Mouse (Mus musculus) E14TG2a.4 (cell line): ENCODE measurements around the gene Rap1gap2.

ENCODE experiments used
- H3K27me3 ChIP-seq: 2 replicates; pipeline ENCODE4 v1.6.1; 2014; ENCODE audit warnings: low read length, control low read depth; ENCODE audit not compliant: insufficient read depth
- H3K36me3 ChIP-seq: 2 replicates; pipeline ENCODE4 v1.6.1; 2014; ENCODE audit warnings: low read length, control low read depth; ENCODE audit not compliant: insufficient read depth
- H3K4me1 ChIP-seq: replicated peaks from 2 replicates; pipeline ENCODE4 v1.6.1; 2014; ENCODE audit warnings: low read depth, low read length, control low read depth
- H3K4me3 ChIP-seq: replicated peaks from 2 replicates; pipeline ENCODE4 v1.5.1; 2014; ENCODE audit warnings: mild to moderate bottlenecking, low read length
- H3K9me3 ChIP-seq: 2 replicates; pipeline ENCODE4 v1.6.1; 2014; ENCODE audit warnings: low read length, control low read depth
- CTCF ChIP-seq: conservative IDR thresholded peaks from 2 replicates; pipeline ENCODE4 v1.5.1; 2014; ENCODE audit warnings: low read length
- NANOG ChIP-seq: IDR thresholded peaks from 2 replicates; pipeline ENCODE4 v1.6.1; 2014; ENCODE audit warnings: borderline replicate concordance, low read length, mixed read lengths
- POU5F1 ChIP-seq: IDR thresholded peaks from 2 replicates; pipeline ENCODE4 v1.6.1; 2014; ENCODE audit warnings: low read length, borderline replicate concordance

The Rap1gap2 gene

DNA sequence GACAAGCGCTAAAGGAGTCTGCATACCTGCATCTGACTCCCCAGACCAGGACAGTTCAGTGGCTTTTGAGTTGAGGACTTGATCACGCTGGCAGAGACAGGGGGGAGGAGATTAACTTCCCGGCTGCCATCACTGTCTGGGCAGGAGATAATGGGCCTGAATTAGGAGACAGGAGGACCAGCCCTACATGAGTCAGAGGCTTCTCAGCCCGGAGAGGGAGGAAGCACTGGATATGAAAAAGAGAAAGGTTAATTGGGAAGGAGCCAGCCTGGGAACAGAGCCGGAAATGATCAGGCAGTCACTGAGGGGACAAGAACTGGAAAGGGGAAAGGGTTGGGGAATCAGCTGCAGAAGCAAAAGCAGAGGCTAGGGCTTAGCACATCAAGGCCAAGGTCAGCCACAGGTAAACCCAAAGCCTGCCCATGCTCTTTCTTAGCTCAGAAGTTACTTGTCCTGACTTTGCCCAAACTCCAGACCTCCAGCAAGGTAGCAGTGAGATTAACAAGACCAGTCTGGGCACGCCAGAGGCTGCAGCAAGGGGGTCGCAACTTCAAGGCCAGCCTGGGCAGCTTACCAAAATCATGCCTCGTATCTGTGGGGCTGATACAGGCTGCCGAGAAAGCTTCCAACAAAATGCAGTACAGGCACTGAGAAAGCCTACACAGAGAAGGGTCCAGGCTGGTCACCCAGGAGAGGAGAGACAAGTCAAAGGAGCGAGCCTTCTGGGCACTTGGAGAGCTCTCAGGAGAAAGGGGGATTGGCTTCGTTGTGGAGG, 53.1 kb downstream of the Rap1gap2 start:
- H3K36me3 ChIP-seq, result no peaks in the 10 kb centered on the region
- no peak for TF ChIP-seq POU5F1
- no peak for TF ChIP-seq NANOG
- no peak for TF ChIP-seq CTCF
- peaks cover 3% of the 10 kb centered on the region; the same call in 1 of the 2 replicates for H3K27me3 ChIP-seq
- H3K9me3 ChIP-seq, result no peaks in the 10 kb centered on the region
- H3K4me3 ChIP-seq, result no peak overlapping the region
- H3K4me1 ChIP-seq, result peaks cover 63% of the 10 kb centered on the region

DNA sequence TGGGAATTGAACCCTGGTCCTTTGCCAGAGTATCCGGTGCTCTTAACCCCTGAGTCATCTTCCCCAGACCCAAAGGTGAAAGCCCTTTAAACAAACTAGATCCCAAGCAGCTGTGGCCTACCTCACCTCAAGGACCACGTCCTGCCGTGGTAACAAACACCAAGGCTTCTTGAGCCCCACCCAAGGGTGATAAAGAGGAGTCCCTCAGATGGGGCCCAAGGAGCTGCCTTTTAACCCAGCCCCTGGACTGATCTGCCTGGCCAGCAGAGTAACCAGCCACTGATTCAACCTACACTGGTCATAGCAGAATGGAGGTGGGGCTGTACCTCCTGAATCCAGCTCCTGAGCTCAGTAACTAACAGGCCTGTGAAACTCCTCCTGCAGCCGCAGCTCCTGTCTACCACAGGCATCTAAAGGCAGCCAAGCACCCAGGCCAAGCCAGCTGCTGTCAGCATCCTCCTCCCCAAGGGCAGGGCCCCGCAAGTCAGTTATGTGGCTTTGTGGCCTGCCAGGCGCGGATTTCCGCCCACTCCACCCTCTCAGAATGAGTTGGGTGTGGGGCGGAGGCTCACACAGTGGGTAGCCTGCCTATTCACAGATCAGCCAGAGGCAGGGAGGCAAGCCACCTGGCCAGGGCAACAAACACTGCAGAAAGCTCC, 54.9 kb downstream of the Rap1gap2 start:
- Histone ChIP-seq H3K36me3 (no peaks in the 10 kb centered on the region), H3K4me1 (peaks cover 62% of the 10 kb centered on the region), H3K9me3 (no peaks in the 10 kb centered on the region), H3K4me3 (peak overlapping the region; percentile 27), H3K27me3 (peaks cover 3% of the 10 kb centered on the region; the same call in 1 of the 2 replicates)
- TF ChIP-seq POU5F1 (no peak), NANOG (no peak), CTCF (no peak)

DNA sequence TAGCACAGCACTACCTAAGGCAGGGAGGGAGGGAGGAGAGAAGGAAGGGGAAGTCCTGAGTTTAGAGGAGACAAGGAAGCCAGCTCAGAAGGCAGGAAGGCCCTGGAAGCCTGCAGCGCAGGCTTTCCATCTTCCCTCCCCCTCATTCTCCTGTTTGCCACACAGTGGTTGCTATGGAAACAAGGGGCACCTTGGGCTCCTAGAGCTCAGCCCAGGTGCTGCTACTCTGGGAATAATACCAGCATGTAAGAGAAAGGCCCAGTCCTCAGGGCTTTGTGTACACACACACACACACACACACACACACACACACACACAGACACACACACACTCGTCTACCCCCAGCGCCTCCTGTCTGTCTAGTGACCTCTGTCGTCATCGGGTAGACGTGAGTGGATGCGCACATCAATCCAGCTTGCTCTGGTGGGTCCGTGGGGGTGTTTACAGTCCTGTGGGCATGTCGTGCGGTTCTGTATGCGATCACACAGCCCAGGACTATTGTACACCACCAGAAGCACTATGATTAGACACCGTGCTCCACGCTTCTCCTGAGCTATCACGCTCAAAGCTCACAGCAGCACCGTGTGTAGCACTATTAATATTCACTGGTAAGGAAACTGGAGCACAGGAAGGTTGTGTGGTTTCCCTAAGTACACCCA, 55.9 kb downstream of the Rap1gap2 start:
- Histone ChIP-seq H3K36me3 (no peaks in the 10 kb centered on the region), H3K27me3 (peaks cover 3% of the 10 kb centered on the region; the same call in 1 of the 2 replicates), H3K9me3 (no peaks in the 10 kb centered on the region), H3K4me1 (peaks cover 70% of the 10 kb centered on the region), H3K4me3 (no peak overlapping the region)
- TF ChIP-seq CTCF (no peak), NANOG (no peak), POU5F1 (no peak)

DNA sequence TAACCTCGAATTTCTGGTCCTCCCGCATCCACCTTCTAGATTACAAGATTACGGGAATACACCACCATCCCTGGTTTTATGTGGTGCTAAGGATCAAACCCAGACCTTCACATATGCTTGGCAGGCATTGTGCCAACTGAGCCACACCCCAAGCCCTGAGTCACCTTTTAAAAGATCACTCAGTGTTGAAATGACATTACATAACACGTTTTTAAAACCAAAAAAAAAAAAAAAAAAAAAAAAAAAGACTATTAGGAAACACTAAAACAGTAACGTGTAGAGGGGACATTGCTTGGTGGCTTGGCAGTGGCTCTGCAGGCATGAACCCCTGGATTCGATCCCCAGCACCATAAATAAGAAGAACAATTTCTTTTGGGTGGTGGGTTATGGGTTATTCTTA, 59.1 kb downstream of the Rap1gap2 start:
- H3K9me3 ChIP-seq, result no peaks in the 10 kb centered on the region
- H3K4me3 ChIP-seq, result no peak overlapping the region
- no peaks in the 10 kb centered on the region for H3K27me3 ChIP-seq
- TF ChIP-seq NANOG (no peak), POU5F1 (no peak), CTCF (no peak)
- peaks cover 79% of the 10 kb centered on the region for H3K4me1 ChIP-seq
- no peaks in the 10 kb centered on the region for H3K36me3 ChIP-seq

DNA sequence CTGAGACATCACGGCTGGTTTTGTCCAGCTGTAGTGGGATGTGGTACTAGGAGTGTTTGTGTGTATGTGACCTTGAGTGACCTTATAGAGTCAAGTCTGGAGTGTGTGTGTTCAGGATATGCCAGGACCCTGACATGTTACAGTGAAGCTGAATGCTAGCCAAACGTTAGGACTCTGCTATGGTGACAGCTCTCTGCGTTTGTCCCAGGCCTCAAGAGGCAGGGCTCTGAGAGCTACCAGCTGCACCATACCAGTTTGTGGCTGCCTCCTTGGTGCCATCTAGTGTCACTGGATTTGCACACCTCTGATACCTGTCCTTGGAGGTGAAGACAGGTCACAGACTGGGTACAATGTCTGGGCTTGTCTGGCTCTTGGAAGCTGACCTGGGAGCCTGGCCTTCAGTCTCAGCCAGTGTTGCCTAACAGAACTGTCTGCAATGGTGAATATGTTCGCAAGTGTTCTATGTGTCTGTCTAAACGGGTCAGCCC, 60.1 kb downstream of the Rap1gap2 start:
- TF ChIP-seq POU5F1 (no peak), CTCF (no peak), NANOG (no peak)
- no peak overlapping the region for H3K4me3 ChIP-seq
- H3K4me1 ChIP-seq, result peaks cover 70% of the 10 kb centered on the region
- no peaks in the 10 kb centered on the region for H3K9me3 ChIP-seq
- no peaks in the 10 kb centered on the region for H3K27me3 ChIP-seq
- H3K36me3 ChIP-seq, result no peaks in the 10 kb centered on the region

DNA sequence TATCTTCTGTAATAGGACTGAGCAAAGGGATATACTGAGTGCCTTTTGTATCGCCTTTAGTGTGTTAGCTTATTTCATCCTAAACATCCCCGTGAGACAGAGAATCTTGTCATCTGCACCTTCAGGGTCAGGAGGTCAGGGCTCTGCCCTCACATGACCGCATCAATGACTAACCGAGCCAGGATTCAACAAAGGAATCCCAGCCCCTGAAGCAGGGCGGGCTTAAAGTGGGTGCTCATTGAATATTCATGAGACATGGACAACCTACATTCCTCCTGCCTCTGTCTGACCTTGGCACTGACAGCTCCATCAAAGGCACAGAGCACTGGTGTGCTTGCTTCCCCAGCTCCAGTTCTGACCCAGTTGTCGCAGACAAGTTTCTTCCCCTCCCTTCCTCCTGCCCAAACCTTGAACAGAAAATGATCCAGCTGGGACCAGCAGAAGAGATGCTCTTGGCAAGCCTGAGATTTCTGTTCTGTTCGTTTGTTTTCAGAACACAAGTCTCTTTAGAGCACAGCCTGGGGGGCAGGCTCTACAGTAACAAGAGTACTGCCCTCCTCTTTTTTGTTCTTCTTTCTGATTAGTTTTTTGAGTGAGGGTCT, 61.8 kb downstream of the Rap1gap2 start:
- Histone ChIP-seq H3K9me3 (no peaks in the 10 kb centered on the region), H3K4me1 (peaks cover 52% of the 10 kb centered on the region), H3K27me3 (no peaks in the 10 kb centered on the region), H3K4me3 (no peak overlapping the region), H3K36me3 (no peaks in the 10 kb centered on the region)
- TF ChIP-seq CTCF, result no peak
- TF ChIP-seq POU5F1, result no peak
- peak; percentile 21; the same call in 1 of the 2 replicates for TF ChIP-seq NANOG

DNA sequence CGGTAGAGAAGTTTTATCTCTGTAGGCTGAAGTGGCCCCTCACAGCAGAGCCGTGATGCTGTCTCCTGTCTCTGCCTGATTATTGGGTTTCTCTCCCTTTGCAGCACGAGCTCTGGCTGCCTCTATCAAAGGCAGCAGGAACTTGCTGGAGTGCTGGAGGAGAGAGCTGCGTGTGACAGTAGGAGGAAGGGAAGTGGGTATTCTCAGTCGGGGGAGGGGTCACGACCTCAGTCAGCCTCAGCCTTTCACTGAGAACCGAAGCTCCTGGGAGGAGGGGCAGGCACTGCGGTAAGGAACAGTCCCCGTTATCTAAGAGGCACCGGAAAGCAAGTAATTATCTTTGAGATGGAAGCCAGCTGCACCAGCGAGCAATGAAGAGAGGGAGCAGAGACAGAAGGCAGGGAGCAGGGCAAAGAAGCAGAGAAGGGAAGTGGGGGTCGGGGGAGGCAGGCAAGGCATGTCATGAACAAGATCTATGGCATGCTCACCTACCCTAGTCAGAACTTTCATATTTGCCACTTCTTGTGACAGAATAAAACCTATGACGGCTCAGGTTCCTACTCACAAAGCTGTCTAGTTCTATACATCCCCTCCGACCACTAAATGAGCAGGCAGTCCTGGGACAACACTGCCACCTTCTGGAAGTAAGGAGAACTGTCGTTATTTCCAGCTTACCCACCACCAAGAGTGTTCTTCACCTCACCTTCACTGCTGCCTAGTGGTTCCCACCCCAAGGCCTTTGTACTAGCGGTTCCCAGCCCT, 63.6 kb downstream of the Rap1gap2 start:
- TF ChIP-seq NANOG, result no peak
- TF ChIP-seq CTCF, result peak; percentile 94
- no peak for TF ChIP-seq POU5F1
- Histone ChIP-seq H3K4me1 (peaks cover 50% of the 10 kb centered on the region), H3K36me3 (no peaks in the 10 kb centered on the region), H3K9me3 (no peaks in the 10 kb centered on the region), H3K4me3 (peak overlapping the region; percentile 57), H3K27me3 (no peaks in the 10 kb centered on the region)
